Mouse (Mus musculus) regulatory T cell (primary cell): ENCODE data around the gene Xrra1.

Source experiments
- in situ Hi-C: fragments of 300-600 bp; cut with MboI, MseI; formaldehyde crosslinking; loops from one replicate; pipeline ENCODE4 v1.15.1; 2025; ENCODE audit warnings: high pct_unique_total_duplicates

Xrra1 gene

GRCm38 (mm10) chr7:99845533-99846236, 13.2 kb upstream of the Xrra1 start:
- in situ Hi-C loops: no loop called here

DNA sequence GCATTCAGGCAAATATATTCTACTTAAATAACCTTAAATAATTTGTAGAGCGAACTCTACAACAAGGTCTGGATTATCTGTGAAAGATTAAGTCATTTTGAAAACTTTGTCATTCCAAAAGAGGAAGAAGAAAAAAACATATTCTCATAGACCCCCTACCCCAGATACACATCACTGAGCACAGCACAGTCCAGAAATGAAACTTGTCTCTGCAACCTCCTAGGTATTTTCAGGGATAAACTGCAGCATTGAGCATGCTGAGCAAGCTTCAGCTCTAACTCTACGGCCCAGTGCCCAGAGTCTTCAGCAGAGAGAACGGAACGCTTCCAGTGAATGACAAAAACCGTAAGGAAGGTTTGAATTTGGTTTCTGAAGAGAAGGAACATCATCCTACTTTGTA, 8.4 kb upstream of the Xrra1 start:
- in situ Hi-C loops: no loop called here

GRCm38 (mm10) chr7:99851121-99851520, 7.8 kb upstream of the Xrra1 start:
- in situ Hi-C loops: no loop called here

DNA sequence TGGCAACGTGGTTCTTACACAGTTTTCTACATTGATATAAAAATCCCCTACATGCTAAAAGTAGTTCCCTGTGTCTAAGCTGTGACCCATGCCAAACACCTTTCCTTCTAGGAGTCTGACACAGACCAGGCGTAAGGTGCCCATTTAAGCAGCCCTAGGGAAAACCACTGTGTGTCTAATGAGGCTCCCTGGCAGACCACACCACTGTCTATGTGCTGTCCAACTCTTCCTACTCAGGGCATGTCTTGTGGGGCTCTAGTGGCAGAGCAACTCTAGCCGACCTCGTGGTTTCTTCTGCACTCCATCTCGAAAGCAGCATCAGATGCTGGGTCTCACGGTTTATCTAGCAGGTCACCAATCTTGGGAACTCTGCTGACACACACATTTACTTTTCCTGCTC, 7.3 kb upstream of the Xrra1 start:
- in situ Hi-C loops: no loop called here

GRCm38 (mm10) chr7:99853350-99853749, 5.6 kb upstream of the Xrra1 start:
- in situ Hi-C loops: no loop called here

DNA sequence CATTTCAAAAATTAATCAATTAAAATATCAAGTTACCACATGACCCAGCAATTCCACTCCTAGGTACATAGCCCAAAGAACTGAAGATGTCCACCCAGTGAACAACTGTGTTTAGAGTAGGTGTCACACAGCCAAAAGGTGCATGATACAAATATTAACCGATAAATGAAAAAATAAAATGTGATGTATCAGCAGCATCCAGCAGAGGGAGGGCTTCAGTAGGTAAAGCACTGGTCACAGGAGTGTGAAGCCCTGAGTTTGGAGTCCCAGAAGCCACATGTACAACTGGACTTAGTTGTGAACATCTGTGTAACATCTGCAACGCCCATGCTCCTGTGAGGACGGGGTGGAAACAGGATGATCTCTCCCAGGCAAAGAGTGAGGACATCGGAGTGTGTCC, 4.6 kb upstream of the Xrra1 start:
- in situ Hi-C loops: no loop called here

DNA sequence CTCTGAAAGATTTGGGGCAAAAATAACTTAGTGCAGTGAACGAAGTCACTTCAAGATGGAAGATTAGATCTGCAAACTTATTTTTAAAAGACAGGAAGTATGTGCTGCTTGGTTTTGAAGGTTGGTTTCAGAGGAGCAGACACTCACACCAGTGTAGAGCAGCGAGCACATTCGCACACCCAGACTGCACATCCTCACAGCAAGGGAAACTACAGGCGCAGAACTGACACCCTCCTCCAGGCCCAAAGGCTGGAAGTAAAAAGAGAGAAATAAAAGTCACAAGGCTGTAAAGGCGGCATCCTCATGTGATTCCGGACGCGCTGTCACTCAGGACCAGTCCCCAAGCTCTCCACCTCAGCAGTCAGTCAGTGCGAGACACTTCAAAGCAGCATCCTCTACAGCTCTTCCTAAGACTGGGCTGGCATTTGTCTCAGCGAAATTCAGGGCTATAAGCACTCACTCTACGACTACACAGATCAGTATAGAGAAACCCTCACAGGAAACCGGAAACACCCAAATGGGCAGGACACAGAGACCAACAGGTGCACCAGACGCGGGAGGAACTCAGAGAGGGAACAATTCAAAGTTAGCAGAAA, 2.6 kb upstream of the Xrra1 start:
- in situ Hi-C loops: loop anchor here (5.0 kb wide), 2 partner anchors 34 to 374 kb away; partner anchors contain the start of gene Rps3

- in situ Hi-C loops: loop anchor here (5.0 kb wide), 2 partner anchors 36 to 376 kb away; partner anchors contain the start of gene Rps3
Measured at GRCm38 (mm10) chr7:99858175-99858812, 622 bp upstream of the Xrra1 start.

DNA sequence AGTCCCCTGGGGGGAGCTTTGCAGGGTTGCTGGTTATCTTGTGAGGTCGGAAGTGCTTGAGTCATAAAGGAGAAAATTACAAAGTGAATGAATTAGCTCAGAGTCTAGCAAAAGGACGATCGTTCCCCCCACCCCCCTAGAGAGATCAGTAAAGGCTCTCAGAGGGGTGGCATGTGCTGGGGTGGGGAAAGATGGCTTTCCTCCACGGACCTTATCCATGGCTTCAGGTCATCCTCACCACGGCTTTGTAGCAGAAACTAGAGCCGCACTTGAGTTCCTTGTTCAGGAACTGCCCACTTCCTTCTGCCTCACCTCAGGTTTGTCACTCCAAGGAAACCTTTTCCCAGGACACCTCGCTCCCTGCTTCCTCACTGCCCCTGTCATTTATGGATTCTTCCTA, 4.4 kb downstream of the Xrra1 start, which contains the start of gene Spcs2:
Spcs2 (minus strand) TSS at position 101 of the 400 bp plus-strand sequence.
- in situ Hi-C loops: no loop called here

DNA sequence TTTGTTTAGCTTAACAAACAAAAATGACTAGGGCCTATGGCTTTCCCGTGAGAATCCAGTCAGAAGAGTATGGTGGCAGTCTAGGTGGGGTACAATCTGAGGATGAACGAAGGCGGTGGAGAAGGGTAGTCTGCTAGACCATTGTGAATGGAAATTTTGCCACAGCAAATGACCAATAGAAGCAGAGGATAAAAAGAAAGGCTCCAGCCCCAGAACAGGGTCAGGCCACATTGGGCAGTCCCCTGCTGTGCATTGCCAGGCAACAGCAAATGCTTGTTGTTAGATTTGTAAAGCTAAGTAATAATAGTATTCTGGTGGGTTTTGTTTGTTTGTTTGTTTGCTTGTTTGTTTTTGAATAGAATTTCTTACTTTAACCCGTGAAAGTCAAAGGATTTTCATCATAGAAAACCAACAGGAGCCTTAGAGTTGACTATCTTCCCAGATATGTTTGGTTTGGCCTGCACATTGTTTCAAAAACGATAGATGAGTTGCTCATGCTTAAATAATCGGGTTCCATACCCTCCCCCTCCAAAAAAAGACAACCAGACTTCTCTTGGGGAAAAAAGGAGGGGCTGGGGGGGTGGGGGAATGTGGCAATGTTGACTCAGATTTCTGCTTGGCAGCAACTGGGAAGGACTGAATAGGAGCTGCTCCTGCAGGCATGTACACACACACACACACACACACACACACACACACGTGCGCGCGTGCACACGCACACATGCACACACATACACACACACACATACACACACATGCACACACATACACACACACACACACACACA, 5.5 kb downstream of the Xrra1 start:
- in situ Hi-C loops: no loop called here

DNA sequence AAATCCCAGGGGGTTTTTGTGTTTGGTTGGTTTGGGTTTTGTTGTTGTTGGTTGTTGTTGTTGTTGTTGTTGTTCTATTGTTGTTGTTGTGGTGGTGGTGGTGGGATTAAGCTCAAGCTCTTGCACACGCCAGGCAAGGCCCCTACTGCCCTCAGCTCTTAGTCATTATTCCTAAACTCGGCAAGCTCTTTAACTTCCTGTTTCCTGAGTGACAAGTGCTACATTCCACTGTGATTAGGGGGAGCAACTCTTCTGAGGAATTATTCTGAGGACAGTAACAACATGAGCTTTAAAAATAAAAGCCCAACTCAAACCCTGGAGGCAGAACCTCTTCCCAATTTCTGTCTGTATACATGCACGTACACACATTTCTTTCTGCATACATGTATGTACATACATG, 6.3 kb downstream of the Xrra1 start:
- in situ Hi-C loops: no loop called here

- in situ Hi-C loops: no loop called here
Measured at GRCm38 (mm10) chr7:99869296-99869695, 10.4 kb downstream of the Xrra1 start.

GRCm38 (mm10) chr7:99873965-99874364, 15.0 kb downstream of the Xrra1 start:
- in situ Hi-C loops: no loop called here

GRCm38 (mm10) chr7:99875891-99876290, 17.0 kb downstream of the Xrra1 start:
- in situ Hi-C loops: loop anchor here (5.0 kb wide), 2 partner anchors 64 to 101 kb away; no protein-coding TSS in a partner anchor

- in situ Hi-C loops: loop anchor here (5.0 kb wide), 2 partner anchors 64 to 101 kb away; no protein-coding TSS in a partner anchor
Measured at GRCm38 (mm10) chr7:99876345-99876744, 17.4 kb downstream of the Xrra1 start.

DNA sequence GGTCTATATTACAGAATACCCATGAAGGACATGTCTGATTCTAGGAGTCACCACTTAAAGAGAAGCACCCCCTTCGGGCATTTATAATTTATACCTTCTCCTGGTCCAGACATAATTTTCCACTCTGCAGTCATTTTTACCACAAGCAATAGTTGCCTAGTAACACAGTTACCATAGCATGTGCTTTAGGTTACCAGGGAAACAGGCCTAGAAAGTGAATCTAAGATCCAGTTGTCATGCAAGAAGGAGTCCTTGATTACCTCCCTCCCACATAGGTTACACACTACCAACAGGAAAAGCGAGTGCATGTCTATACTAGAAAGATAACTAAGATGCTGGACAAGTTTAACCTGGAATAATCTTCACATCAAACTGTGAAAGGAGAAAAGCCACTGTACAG, 19.3 kb downstream of the Xrra1 start:
- in situ Hi-C loops: loop anchor here (5.0 kb wide), 2 partner anchors 66 to 99 kb away; no protein-coding TSS in a partner anchor

GRCm38 (mm10) chr7:99887230-99887735, 28.4 kb downstream of the Xrra1 start:
- in situ Hi-C loops: no loop called here

GRCm38 (mm10) chr7:99887743-99888142, 28.8 kb downstream of the Xrra1 start:
- in situ Hi-C loops: no loop called here

DNA sequence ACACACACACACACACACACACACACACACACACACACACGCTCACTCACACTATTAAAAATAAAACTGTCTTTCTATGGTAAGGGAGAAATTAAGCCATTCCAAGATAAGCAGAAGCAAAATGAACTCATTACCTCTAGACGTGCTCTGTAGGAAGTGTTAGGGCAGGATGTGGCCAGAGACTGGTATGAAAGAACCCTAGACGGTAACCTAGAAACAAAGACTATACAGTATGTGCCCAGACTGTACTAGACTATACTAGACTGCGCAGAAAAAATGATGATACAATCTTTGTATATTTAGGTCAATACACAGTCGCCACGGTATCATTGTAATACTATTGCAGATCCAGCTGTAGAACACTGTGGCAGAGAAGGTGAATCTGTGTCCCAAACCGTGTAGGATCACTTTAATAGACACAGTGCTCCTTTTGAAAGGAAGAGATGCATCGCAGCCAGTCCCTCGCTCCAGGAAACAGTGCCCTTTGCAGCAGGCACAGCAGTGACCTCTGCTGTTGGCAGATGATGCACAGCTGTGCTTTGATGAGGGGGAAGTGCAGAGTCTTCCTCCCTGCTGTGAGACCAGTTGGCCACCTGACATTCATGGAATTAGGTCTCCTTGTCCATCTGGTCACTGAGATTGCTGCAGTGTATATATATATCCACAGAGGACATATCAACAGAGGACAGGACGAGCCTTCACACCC, 30.4 kb downstream of the Xrra1 start:
- in situ Hi-C loops: no loop called here

DNA sequence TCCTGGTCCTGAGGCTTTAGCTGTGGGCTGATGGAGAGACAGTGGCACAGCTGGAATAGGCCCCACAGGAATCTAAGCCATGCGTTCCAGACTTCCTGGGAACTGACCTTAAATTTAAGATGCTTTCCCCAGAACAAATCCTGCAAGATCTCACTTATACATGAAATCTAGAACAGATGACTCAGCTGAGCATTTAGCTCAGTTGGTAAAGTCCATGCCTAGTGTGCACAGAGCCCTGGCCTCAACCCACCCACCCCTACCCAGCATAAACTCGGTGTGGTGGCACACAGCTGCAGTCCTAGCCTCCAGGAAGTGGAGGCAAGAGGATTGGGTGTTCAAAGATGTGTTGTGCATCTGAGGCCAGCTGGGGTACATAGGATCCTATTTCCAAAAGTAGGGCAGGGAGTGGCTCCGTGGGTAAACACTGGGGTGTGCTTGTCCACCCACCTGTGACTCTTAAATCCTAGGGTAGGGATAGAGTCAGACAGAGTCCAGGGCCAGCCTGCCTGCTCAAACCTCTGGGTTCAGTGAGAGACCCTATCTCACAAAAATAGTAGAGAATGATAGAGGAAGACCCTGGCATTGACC, 31.3 kb downstream of the Xrra1 start:
- in situ Hi-C loops: no loop called here

DNA sequence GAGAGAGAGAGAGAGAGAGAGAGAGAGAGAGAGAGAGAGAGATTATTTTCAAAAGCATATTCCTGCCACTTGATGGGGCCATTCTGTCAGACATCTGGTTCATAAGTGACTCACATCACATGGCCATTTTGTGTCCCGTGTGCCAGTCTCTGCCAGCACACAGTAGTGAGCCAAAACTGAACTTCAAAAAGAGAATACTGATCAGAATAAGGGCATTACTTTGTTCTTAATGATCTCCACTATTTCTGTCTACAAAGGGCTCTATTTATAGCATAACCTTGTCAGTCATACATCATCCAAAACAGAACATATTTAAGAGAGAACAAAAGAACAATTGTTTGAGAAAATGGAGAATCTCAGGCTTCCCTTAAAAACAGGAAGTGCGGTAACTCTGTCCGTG, 32.6 kb downstream of the Xrra1 start:
- in situ Hi-C loops: no loop called here
